Mouse (Mus musculus) right cerebral cortex, postnatal 36 days (tissue): ENCODE results near the gene Shf.
A peak's percentile ranks its signal among the peaks of the same experiment; 100 is the strongest.
"Not testable (repeated sequence)": the region's sequence is repeated elsewhere in the genome, so short reads cannot be mapped to it uniquely, and the experiment has no call there.

ENCODE experiments used
- DNase-seq, 2 experiments: peaks; one replicate each; pipeline ENCODE4 v3.0.0; 2022; ENCODE audit warnings: low spot score in 2 of 2, mixed read lengths in 1 of 2

Gene Shf

GRCm38 (mm10) chr2:122368995-122369739 is at the start of gene Shf:
Gene Shf (minus strand): TSS chr2:122369162.
- DNase-seq, result peak; percentile 84

- DNase-seq, result no peak
Measured at GRCm38 (mm10) chr2:122408928-122409327, 40.0 kb upstream of the Shf start.

- DNase-seq, result no peak
Measured at GRCm38 (mm10) chr2:122407607-122408006, 38.6 kb upstream of the Shf start.

DNA sequence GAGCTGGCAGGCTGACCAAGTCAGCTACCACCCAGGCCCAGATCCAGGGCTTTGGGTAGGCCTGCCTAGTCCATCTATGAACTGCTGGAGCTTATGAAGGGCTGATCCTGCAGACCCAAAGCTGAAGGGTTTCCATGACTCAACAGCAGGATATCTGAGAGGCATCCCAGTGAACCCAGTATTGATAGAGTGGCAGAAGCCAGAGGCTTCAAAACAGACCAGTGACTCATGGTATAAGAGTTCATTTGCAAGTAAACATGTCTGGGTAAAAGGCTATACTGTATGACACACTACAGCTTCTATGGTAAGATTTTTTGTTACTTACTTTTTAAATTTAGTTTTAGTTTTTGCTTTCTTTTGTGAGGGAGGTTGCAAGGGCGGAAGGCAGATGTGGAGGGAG is 27.2 kb upstream of the Shf start:
- DNase-seq, result no peak

- not testable (repeated sequence) for DNase-seq
Measured at GRCm38 (mm10) chr2:122387135-122387534, 18.2 kb upstream of the Shf start.

DNA sequence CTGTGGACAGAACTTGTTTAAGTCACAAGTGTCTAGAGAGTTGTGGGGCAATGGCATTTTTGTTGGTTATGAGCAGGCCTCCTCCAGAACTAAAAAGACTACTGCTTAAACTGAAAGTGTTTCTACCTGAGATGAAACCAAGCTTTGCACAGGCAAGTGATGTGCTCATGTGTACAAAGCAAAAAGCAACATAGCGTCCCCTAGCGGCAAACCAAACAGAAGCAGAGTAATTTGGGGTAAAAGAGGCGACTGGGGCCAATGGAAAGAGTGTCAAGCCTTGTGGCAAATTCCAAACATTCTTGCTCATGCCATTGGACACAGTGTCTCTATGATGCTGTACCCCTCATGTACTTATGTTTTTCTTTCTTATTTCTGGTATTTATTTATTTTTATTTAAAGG is 16.1 kb upstream of the Shf start:
- no peak for DNase-seq

- DNase-seq, result no peak
Measured at GRCm38 (mm10) chr2:122382121-122382520, 13.2 kb upstream of the Shf start.

GRCm38 (mm10) chr2:122381329-122382103 is 12.6 kb upstream of the Shf start:
- DNase-seq, result no peak

GRCm38 (mm10) chr2:122380768-122381311 is 11.9 kb upstream of the Shf start:
- no peak for DNase-seq

GRCm38 (mm10) chr2:122379292-122379650 is 10.3 kb upstream of the Shf start:
- DNase-seq, result no peak

DNA sequence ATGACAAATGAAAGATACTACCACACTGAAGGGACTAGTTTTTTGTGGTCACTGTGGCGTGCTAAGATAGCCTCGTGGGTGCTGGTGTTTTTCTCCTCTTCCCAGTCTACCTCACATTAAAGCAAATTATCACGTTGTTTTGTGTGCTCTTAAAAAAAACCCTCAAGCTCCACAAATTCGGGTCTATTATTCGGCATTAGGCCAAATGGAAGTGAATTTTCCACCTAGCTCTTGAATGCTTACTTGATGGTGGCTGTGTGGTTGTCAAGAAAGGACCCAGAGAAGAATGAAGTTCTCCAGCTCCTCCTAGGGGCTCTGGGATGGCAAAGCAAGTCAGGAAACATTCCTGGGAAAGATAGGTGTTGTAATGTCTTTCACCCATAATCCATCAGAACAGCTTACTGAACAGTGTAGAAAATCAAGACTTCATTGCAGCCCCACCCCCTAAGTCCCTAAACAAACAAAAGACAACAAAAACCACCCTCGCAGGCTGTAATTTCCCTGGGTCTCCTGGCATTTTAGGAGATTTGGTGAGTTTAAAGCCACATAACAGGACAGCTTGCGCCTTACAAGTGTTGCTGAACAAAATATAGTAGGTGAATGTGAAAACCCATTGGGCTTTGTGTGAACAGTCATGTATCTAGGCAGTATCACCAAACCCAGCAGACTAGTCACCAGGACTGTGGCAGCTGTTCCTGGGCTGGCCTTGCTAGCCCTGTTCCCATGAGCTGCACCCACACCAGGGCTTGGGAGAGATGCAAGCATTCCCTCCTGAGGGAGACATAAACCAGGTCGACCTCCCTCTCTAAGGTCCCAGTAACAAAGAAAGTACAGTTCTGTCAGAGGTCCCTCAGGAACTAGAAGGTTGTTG is 9.7 kb upstream of the Shf start:
- no peak for DNase-seq

GRCm38 (mm10) chr2:122377751-122378246 is 8.8 kb upstream of the Shf start:
- peak; percentile 79 for DNase-seq

DNA sequence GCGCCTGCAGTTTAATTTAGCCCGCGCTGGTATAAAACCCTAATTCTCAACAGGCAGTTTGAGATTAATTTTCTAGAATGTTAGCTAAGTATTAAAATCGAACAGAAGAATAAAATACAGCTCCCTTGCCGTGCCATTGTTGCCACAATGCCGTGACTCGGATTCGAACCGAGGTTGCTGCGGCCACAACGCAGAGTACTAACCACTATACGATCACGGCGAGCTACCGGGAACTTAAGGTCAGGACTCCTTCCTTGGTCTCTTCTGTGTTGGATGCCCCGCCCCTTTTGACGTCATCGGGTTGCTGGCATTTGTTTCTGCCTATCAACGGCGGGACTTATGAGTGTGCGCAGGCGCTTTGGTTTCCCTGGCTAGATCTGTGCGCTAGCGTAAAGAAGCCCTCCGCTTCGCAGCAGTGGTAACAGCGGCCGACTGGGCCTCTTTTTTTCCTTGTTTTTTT is 8.3 kb upstream of the Shf start:
- peak; percentile 97 for DNase-seq

DNA sequence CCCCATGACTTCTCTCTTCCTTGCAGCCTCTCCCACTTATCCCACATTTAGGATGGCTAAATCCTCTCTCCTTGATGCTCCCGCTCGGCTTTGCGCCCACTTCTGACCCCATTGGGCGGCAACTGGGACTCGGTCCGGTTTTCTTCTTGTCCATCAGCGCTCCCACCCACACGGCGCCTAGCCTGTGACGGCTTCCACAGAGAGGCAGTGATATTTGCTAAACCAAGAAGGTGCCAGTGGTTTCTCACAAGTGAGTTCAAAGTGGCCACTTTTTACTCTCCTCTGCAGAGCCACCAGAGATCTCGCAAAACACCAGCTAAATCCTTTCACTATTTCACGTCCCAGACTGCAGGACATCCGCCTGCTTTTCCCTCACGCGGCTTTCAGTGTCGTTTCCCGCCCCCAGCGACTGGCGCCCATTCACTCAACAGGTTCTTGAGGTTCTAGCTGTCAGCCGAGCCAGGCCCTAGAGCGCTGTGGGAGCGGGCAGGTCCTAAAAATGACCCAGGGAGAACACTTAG is 7.1 kb upstream of the Shf start:
- no peak for DNase-seq

- DNase-seq, result peak; percentile 94 to 96
Measured at GRCm38 (mm10) chr2:122375391-122375991, 6.5 kb upstream of the Shf start.

DNA sequence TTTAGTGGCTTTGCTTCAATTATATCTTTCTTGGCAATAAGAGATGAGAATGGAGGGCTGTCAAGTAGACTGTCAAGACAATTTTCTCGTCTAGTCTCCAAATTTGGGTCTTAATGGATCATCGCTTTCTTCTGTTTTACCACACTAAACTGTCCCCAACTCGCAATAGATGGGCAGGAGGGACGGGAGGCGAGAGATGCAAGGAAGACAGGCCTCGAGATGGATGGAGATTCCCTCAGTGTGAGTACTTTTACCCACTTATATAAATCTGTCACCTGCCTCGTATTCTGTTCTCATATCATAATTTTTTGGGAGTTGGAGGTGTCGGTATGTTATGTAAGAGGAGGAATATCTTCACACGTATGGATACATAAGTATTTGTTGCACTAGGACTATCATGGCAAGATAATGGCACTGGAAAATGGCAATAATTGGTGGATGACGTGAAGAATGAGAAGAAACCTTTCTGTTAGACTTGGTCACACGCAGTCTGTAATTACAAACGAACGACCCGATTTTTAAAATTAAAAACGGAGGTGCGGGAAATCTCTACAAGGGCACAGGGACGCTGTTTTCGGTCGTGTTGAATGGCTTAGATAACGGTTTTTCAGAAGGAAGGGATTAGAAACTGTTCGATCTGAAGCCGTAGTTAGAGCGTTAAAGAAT is 5.8 kb upstream of the Shf start:
- no peak for DNase-seq

GRCm38 (mm10) chr2:122374012-122374411 is 5.0 kb upstream of the Shf start:
- no peak for DNase-seq

DNA sequence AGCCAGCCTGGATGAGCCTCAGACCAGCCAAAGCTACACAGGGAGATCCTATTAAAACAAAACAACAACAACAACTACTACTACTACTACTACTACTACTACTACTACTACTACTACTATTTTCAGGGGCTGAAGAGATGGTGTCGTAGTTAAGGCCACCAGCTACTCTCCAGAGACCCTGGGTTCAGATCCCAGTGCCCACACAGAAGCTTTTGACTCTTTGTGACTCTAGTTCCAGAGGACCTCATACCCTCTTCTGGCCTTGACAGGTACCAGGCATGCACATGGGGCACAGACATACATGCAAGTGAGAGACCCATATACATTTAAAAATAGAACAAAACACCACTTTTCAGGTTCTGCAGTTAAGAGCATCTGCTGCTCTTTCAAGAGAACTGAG is 3.6 kb upstream of the Shf start:
- DNase-seq, result no peak

DNA sequence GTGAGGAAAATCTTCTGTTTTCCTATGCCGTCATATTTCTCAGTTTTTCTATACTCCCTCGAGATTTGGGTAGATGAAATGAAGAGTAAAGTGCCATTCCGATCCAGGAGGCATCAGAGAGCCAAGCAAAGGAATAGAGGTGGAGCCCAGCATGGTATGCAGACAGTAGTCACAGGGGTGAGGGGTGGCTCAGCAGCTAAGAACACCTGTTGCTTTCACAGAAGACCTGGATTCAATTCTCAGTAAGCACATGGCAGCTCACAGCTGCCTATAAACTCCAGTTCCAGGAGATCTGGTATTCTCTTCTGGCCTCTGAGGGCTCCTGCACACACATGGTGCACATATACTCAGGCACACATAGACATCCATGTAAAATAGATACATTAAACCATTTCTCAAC is 3.1 kb upstream of the Shf start:
- no peak for DNase-seq

DNA sequence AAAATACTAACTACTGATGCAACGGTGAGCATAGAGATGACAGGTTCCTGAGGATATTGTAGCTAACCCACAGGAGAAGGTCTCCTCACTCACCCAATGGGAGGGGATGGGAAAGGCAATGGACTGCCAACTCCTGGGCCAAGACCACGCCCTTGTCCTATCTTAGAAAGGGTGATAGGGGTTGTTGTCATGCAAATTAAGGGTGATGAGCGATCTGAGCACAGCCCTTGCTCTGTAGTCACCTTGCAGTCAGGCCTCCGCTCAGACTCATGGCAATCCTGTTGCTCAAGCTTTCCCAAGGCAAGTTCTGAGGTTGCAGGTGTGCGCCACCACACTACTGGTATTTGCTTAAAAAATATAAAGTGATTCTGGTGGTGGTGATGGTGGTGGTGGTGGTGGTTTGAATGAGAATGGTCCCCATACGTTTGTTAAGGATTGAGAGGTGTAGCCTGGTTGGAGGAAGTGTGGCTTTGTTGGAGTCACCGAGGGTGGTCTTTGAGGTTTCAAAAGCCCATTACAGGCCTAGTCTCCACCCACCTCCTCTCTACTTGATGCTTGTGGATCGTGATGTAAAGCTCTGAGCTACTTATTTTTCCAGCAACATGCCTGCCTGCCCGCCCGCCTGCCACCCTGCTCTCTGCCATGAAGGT is 1.3 kb upstream of the Shf start:
- DNase-seq, result no peak
